Mouse (Mus musculus): ENCODE results near the gene Ctsh.

Ctsh gene

GRCm38 (mm10) chr9:90084766-90085468 lies 31.0 kb downstream of the Ctsh start:
- TF ChIP-seq GATA4 (IDR thresholded peaks at IDR 0.05; ENCODE audit: insufficient replicate concordance, low read length), result no peak

GRCm38 (mm10) chr9:90087906-90088485 lies 34.0 kb downstream of the Ctsh start:
- TF ChIP-seq GATA4 (IDR thresholded peaks at IDR 0.05; ENCODE audit: insufficient replicate concordance, low read length), result no peak

- no peak for TF ChIP-seq GATA4 (IDR thresholded peaks at IDR 0.05; ENCODE audit: insufficient replicate concordance, low read length)
Observed at GRCm38 (mm10) chr9:90089339-90090104, 35.6 kb downstream of the Ctsh start.

GRCm38 (mm10) chr9:90098934-90099333 lies 45.0 kb downstream of the Ctsh start:
- TF ChIP-seq GATA4 (IDR thresholded peaks at IDR 0.05; ENCODE audit: insufficient replicate concordance, low read length), result no peak

- no peak for TF ChIP-seq GATA4 (IDR thresholded peaks at IDR 0.05; ENCODE audit: insufficient replicate concordance, low read length)
Observed at GRCm38 (mm10) chr9:90100760-90101159, 46.8 kb downstream of the Ctsh start.

GRCm38 (mm10) chr9:90105462-90105861 lies 51.5 kb downstream of the Ctsh start:
- no peak for TF ChIP-seq GATA4 (IDR thresholded peaks at IDR 0.05; ENCODE audit: insufficient replicate concordance, low read length)

GRCm38 (mm10) chr9:90106915-90107314 lies 53.0 kb downstream of the Ctsh start:
- no peak for TF ChIP-seq GATA4 (IDR thresholded peaks at IDR 0.05; ENCODE audit: insufficient replicate concordance, low read length)

- no peak for TF ChIP-seq GATA4 (IDR thresholded peaks at IDR 0.05; ENCODE audit: insufficient replicate concordance, low read length)
Observed at GRCm38 (mm10) chr9:90108272-90108671, 54.3 kb downstream of the Ctsh start.

GRCm38 (mm10) chr9:90109386-90109785 lies 55.4 kb downstream of the Ctsh start:
- TF ChIP-seq GATA4 (IDR thresholded peaks at IDR 0.05; ENCODE audit: insufficient replicate concordance, low read length), result no peak

GRCm38 (mm10) chr9:90113151-90113550 lies 59.2 kb downstream of the Ctsh start:
- no peak for TF ChIP-seq GATA4 (IDR thresholded peaks at IDR 0.05; ENCODE audit: insufficient replicate concordance, low read length)

- TF ChIP-seq GATA4 (IDR thresholded peaks at IDR 0.05; ENCODE audit: insufficient replicate concordance, low read length), result no peak; the same call in 1 of the 2 replicates
Observed at GRCm38 (mm10) chr9:90113651-90114566, 60.0 kb downstream of the Ctsh start.

GRCm38 (mm10) chr9:90114567-90115307 lies 60.8 kb downstream of the Ctsh start, which contains the start of gene Morf4l1:
Gene Morf4l1, minus strand, starts transcription at chr9:90114774.
- TF ChIP-seq GATA4 (IDR thresholded peaks at IDR 0.05; ENCODE audit: insufficient replicate concordance, low read length), result no peak

- no peak for TF ChIP-seq GATA4 (IDR thresholded peaks at IDR 0.05; ENCODE audit: insufficient replicate concordance, low read length)
Observed at GRCm38 (mm10) chr9:90115308-90115700, 61.4 kb downstream of the Ctsh start.

- TF ChIP-seq GATA4 (IDR thresholded peaks at IDR 0.05; ENCODE audit: insufficient replicate concordance, low read length), result no peak
Observed at GRCm38 (mm10) chr9:90117234-90117633, 63.3 kb downstream of the Ctsh start.
